Mouse (Mus musculus): Measurements from ENCODE around the gene Slc44a5.

Gene Slc44a5

GRCm38 (mm10) chr3:153973171-153973948 is at the start of gene Slc44a5:
Gene Slc44a5, plus strand, starts transcription at chr3:153973436.
- peak; percentile 41 for DNase-seq (ENCODE audit: low read depth, low spot score)

- no peak for DNase-seq (ENCODE audit: low read depth, low spot score)
Observed at GRCm38 (mm10) chr3:153926333-153926732, 46.9 kb upstream of the Slc44a5 start.

GRCm38 (mm10) chr3:153929526-153929925 is 43.7 kb upstream of the Slc44a5 start:
- DNase-seq (ENCODE audit: low read depth, low spot score) = no peak

GRCm38 (mm10) chr3:153932461-153932860 is 40.8 kb upstream of the Slc44a5 start:
- no peak for DNase-seq (ENCODE audit: low read depth, low spot score)

- no peak for DNase-seq (ENCODE audit: low read depth, low spot score)
Observed at GRCm38 (mm10) chr3:153935878-153936277, 37.4 kb upstream of the Slc44a5 start.

GRCm38 (mm10) chr3:153937116-153937810 is 36.0 kb upstream of the Slc44a5 start:
- DNase-seq (ENCODE audit: low read depth, low spot score) = no peak

GRCm38 (mm10) chr3:153940021-153940420 is 33.2 kb upstream of the Slc44a5 start:
- DNase-seq (ENCODE audit: low read depth, low spot score) = no peak

- no peak for DNase-seq (ENCODE audit: low read depth, low spot score)
Observed at GRCm38 (mm10) chr3:153940486-153940885, 32.8 kb upstream of the Slc44a5 start.

GRCm38 (mm10) chr3:153941613-153942012 is 31.6 kb upstream of the Slc44a5 start:
- DNase-seq (ENCODE audit: low read depth, low spot score) = no peak

- DNase-seq (ENCODE audit: low read depth, low spot score) = no peak
Observed at GRCm38 (mm10) chr3:153943003-153943640, 30.1 kb upstream of the Slc44a5 start.

GRCm38 (mm10) chr3:153943901-153944334 is 29.3 kb upstream of the Slc44a5 start:
- DNase-seq (ENCODE audit: low read depth, low spot score) = no peak

- DNase-seq (ENCODE audit: low read depth, low spot score) = peak; percentile 90
Observed at GRCm38 (mm10) chr3:153944335-153944990, 28.8 kb upstream of the Slc44a5 start, which contains the start of gene Acadm. Gene Acadm, minus strand, starts transcription at chr3:153944632.

GRCm38 (mm10) chr3:153947271-153947670 is 26.0 kb upstream of the Slc44a5 start:
- DNase-seq (ENCODE audit: low read depth, low spot score) = no peak

GRCm38 (mm10) chr3:153948176-153948575 is 25.1 kb upstream of the Slc44a5 start:
- DNase-seq (ENCODE audit: low read depth, low spot score) = no peak

- no peak for DNase-seq (ENCODE audit: low read depth, low spot score)
Observed at GRCm38 (mm10) chr3:153957916-153958315, 15.3 kb upstream of the Slc44a5 start.

GRCm38 (mm10) chr3:153959035-153959730 is 14.1 kb upstream of the Slc44a5 start:
- peak; percentile 36 for DNase-seq (ENCODE audit: low read depth, low spot score)

GRCm38 (mm10) chr3:153959731-153960207 is 13.5 kb upstream of the Slc44a5 start:
- no peak for DNase-seq (ENCODE audit: low read depth, low spot score)

- DNase-seq (ENCODE audit: low read depth, low spot score) = no peak
Observed at GRCm38 (mm10) chr3:153960884-153961283, 12.4 kb upstream of the Slc44a5 start.

- DNase-seq (ENCODE audit: low read depth, low spot score) = no peak
Observed at GRCm38 (mm10) chr3:153961632-153962389, 11.4 kb upstream of the Slc44a5 start.

GRCm38 (mm10) chr3:153967447-153967846 is 5.8 kb upstream of the Slc44a5 start:
- DNase-seq (ENCODE audit: low read depth, low spot score) = no peak
